Mouse (Mus musculus): ENCODE measurements around the gene Hist1h2ad. TPM values are rescaled to one million over a fixed set of nuclear protein-coding genes. Genes with fewer than 3 reads are reported as not detected.
A peak's percentile ranks its signal among the peaks of the same experiment; 100 is the strongest.
"Not testable (repeated sequence)": the region's sequence is repeated elsewhere in the genome, so short reads cannot be mapped to it uniquely, and the experiment has no call there.

Hist1h2ad gene
- polyA plus RNA-seq, 1 experiment: 8.3 TPM

- Histone ChIP-seq H3K4me1 (ENCODE audit: control insufficient read depth) (peaks cover 43% of the 10 kb centered on the region), H3K36me3 (ENCODE audit: control insufficient read depth) (peaks cover 7% of the 10 kb centered on the region), H3K4me3 (replicated peaks) (peak overlapping the region; percentile 80), H3K9me3 (ENCODE audit: control insufficient read depth, low read length) (no peaks in the 10 kb centered on the region), H3K27me3 (ENCODE audit: control insufficient read depth) (no peaks in the 10 kb centered on the region)
- TF ChIP-seq TAL1 (IDR thresholded peaks at IDR 0.05; ENCODE audit: low read length) (no peak), GATA1 (IDR thresholded peaks at IDR 0.05; ENCODE audit: low read length) (no peak)
These were observed 41.7 kb upstream of the Hist1h2ad start for GRCm38 (mm10) chr13:23532262-23533075.

GRCm38 (mm10) chr13:23533560-23534367 lies 40.4 kb upstream of the Hist1h2ad start, which contains the start of gene Hist1h2af:
TSS of gene Hist1h2af (plus strand) at chr13:23533906.
- H3K9me3 ChIP-seq (ENCODE audit: control insufficient read depth, low read length); H3K27me3 ChIP-seq (ENCODE audit: control insufficient read depth): not testable (repeated sequence)
- Histone ChIP-seq H3K4me3 (replicated peaks) (peak within 1 kb of the TSS; percentile 82), H3K4me1 (ENCODE audit: control insufficient read depth) (peaks cover 53% of the 10 kb centered on the region), H3K36me3 (ENCODE audit: control insufficient read depth) (peaks cover 18% of the 10 kb centered on the region)

- TF ChIP-seq GATA1 (IDR thresholded peaks at IDR 0.05; ENCODE audit: low read length) (no peak), TAL1 (IDR thresholded peaks at IDR 0.05; ENCODE audit: low read length) (no peak)
- H3K4me3 ChIP-seq (replicated peaks): peak overlapping the region; percentile 82
- H3K4me1 ChIP-seq (ENCODE audit: control insufficient read depth): peaks cover 51% of the 10 kb centered on the region
- no peaks in the 10 kb centered on the region for H3K27me3 ChIP-seq (ENCODE audit: control insufficient read depth)
- H3K9me3 ChIP-seq (ENCODE audit: control insufficient read depth, low read length): no peaks in the 10 kb centered on the region
- peaks cover 23% of the 10 kb centered on the region for H3K36me3 ChIP-seq (ENCODE audit: control insufficient read depth)
These were observed 39.6 kb upstream of the Hist1h2ad start for GRCm38 (mm10) chr13:23534368-23535131.

- H3K27me3 ChIP-seq (ENCODE audit: control insufficient read depth); H3K9me3 ChIP-seq (ENCODE audit: control insufficient read depth, low read length): not testable (repeated sequence)
- Histone ChIP-seq H3K36me3 (ENCODE audit: control insufficient read depth) (peaks cover 27% of the 10 kb centered on the region), H3K4me3 (replicated peaks) (peak within 1 kb of the TSS; percentile 82), H3K4me1 (ENCODE audit: control insufficient read depth) (peaks cover 49% of the 10 kb centered on the region)
These were observed 38.8 kb upstream of the Hist1h2ad start, which contains the start of gene Hist1h3g for GRCm38 (mm10) chr13:23535137-23536075. TSS of gene Hist1h3g (plus strand) at chr13:23535422.

GRCm38 (mm10) chr13:23536076-23536822 lies 37.9 kb upstream of the Hist1h2ad start:
- TF ChIP-seq TAL1 (IDR thresholded peaks at IDR 0.05; ENCODE audit: low read length) (no peak), GATA1 (IDR thresholded peaks at IDR 0.05; ENCODE audit: low read length) (no peak)
- peak overlapping the region; percentile 75 for H3K4me3 ChIP-seq (replicated peaks)
- no peaks in the 10 kb centered on the region for H3K9me3 ChIP-seq (ENCODE audit: control insufficient read depth, low read length)
- H3K36me3 ChIP-seq (ENCODE audit: control insufficient read depth): peaks cover 32% of the 10 kb centered on the region
- H3K4me1 ChIP-seq (ENCODE audit: control insufficient read depth): peaks cover 56% of the 10 kb centered on the region
- no peaks in the 10 kb centered on the region for H3K27me3 ChIP-seq (ENCODE audit: control insufficient read depth)

- Histone ChIP-seq H3K4me3 (replicated peaks) (peak overlapping the region; percentile 75), H3K27me3 (ENCODE audit: control insufficient read depth) (no peaks in the 10 kb centered on the region), H3K9me3 (ENCODE audit: control insufficient read depth, low read length) (no peaks in the 10 kb centered on the region), H3K36me3 (ENCODE audit: control insufficient read depth) (peaks cover 32% of the 10 kb centered on the region), H3K4me1 (ENCODE audit: control insufficient read depth) (peaks cover 60% of the 10 kb centered on the region)
- TF ChIP-seq TAL1 (IDR thresholded peaks at IDR 0.05; ENCODE audit: low read length) (no peak), GATA1 (IDR thresholded peaks at IDR 0.05; ENCODE audit: low read length) (peak; percentile 30; the same call in 1 of the 2 replicates)
These were observed 37.0 kb upstream of the Hist1h2ad start for GRCm38 (mm10) chr13:23537006-23537710.

GRCm38 (mm10) chr13:23538249-23538648 lies 35.9 kb upstream of the Hist1h2ad start:
- Histone ChIP-seq H3K36me3 (ENCODE audit: control insufficient read depth) (peaks cover 32% of the 10 kb centered on the region), H3K9me3 (ENCODE audit: control insufficient read depth, low read length) (no peaks in the 10 kb centered on the region), H3K4me3 (replicated peaks) (peak overlapping the region; percentile 17), H3K27me3 (ENCODE audit: control insufficient read depth) (no peaks in the 10 kb centered on the region), H3K4me1 (ENCODE audit: control insufficient read depth) (peaks cover 51% of the 10 kb centered on the region)
- TF ChIP-seq GATA1 (IDR thresholded peaks at IDR 0.05; ENCODE audit: low read length) (no peak), TAL1 (IDR thresholded peaks at IDR 0.05; ENCODE audit: low read length) (no peak)

- peaks cover 52% of the 10 kb centered on the region for H3K4me1 ChIP-seq (ENCODE audit: control insufficient read depth)
- H3K9me3 ChIP-seq (ENCODE audit: control insufficient read depth, low read length); H3K4me3 ChIP-seq (replicated peaks); H3K27me3 ChIP-seq (ENCODE audit: control insufficient read depth): not testable (repeated sequence)
- peaks cover 32% of the 10 kb centered on the region for H3K36me3 ChIP-seq (ENCODE audit: control insufficient read depth)
These were observed 34.4 kb upstream of the Hist1h2ad start for GRCm38 (mm10) chr13:23539821-23540220.

Measured in erythroblast, embryonic 14.5 days (primary cell).